Mouse (Mus musculus) ES-Bruce4 (cell line): ENCODE results near the gene Aspscr1.

ENCODE experiments used
- CTCF ChIP-seq: IDR thresholded peaks from one replicate; pipeline ENCODE4 v1.8.1; 2011; ENCODE audit warnings: low read depth, low read length
- EP300 ChIP-seq: IDR thresholded peaks from 2 replicates; pipeline ENCODE4 v1.6.1; 2011; ENCODE audit warnings: low read depth, low read length; ENCODE audit not compliant: insufficient read depth
- POLR2A ChIP-seq: IDR thresholded peaks from one replicate; pipeline ENCODE4 v1.8.1; 2011; ENCODE audit warnings: low read length; ENCODE audit not compliant: insufficient read depth

DNA sequence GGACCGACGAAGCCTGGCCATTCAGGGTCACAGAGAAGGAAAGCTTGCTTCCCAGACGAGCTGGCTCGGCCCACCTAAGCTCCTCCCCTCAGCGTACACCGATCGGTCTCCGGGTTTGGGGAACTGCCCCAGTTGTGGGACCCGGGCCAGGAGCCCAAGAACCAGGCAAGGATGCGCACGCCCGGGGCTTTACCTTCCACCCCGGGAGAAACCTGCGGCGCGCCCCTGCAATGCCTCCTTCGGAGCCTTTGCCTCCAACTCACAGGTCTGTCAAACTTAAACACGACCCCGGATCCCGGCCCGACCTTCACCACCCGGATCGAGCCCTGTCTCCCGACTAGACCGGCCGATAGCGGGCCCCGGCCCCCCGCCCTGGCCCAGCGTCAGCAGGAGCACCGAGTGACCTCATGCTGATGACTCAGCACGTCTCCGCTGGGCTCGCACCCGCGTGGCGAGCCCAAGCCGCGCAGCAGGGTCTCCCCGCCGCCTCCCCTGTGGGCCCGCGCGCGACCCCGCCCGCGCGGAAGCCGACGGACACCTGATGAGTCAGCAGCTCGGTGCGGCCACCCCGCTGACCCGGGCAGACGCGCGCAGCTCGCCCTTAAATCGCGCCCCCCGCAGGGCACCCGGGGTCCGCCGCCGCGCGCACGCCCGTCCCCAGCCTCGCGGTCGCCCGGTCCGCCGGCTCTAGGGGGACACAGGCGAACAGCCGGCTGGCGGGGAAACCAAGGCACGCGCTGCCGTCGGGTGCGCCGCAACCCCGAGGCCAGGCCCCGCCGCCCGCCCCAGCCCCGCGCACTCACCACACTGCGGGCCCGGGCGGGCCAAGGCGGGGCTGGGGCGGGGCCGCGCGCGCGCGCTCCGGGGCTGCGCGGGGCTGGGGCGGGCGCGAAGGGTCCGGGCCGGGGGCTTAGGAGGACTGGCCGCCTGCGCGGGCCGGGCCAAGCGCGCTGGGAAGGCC lies 39.9 kb upstream of the Aspscr1 start:
- TF ChIP-seq POLR2A (no peak), CTCF (no peak), EP300 (no peak)
